Mouse (Mus musculus) embryo, embryonic 9.5 days (tissue): Measurements from ENCODE around the gene Dcakd.

Source experiments
- DNase-seq: peaks from one replicate; pipeline ENCODE4 v3.0.0-alpha.2; 2017; ENCODE audit errors: extremely low spot score

Dcakd gene

GRCm38 (mm10) chr11:103006286-103007000 lies 21.7 kb downstream of the Dcakd start:
- no peak for DNase-seq

GRCm38 (mm10) chr11:103005254-103005981 lies 22.7 kb downstream of the Dcakd start:
- no peak for DNase-seq

GRCm38 (mm10) chr11:103004852-103005251 lies 23.3 kb downstream of the Dcakd start:
- no peak for DNase-seq

- no peak for DNase-seq
Measured at GRCm38 (mm10) chr11:103003210-103003609, 24.9 kb downstream of the Dcakd start.

GRCm38 (mm10) chr11:103001063-103001462 lies 27.1 kb downstream of the Dcakd start:
- no peak for DNase-seq

- DNase-seq, result no peak
Measured at GRCm38 (mm10) chr11:103000111-103000510, 28.0 kb downstream of the Dcakd start.

- no peak for DNase-seq
Measured at GRCm38 (mm10) chr11:102999317-102999970, 28.7 kb downstream of the Dcakd start.

- DNase-seq, result no peak
Measured at GRCm38 (mm10) chr11:102998577-102999316, 29.4 kb downstream of the Dcakd start.

GRCm38 (mm10) chr11:102998254-102998576 lies 29.9 kb downstream of the Dcakd start:
- DNase-seq, result no peak

GRCm38 (mm10) chr11:102996991-102997770 lies 31.0 kb downstream of the Dcakd start:
- no peak for DNase-seq

- DNase-seq, result no peak
Measured at GRCm38 (mm10) chr11:102996385-102996784, 31.7 kb downstream of the Dcakd start.

GRCm38 (mm10) chr11:102994952-102995351 lies 33.2 kb downstream of the Dcakd start:
- no peak for DNase-seq

- DNase-seq, result no peak
Measured at GRCm38 (mm10) chr11:102993420-102994029, 34.6 kb downstream of the Dcakd start.

GRCm38 (mm10) chr11:102992940-102993339 lies 35.2 kb downstream of the Dcakd start:
- DNase-seq, result peak; percentile 81

- peak; percentile 37 for DNase-seq
Measured at GRCm38 (mm10) chr11:102991681-102992080, 36.5 kb downstream of the Dcakd start.

- peak; percentile 47 for DNase-seq
Measured at GRCm38 (mm10) chr11:102990152-102990663, 37.9 kb downstream of the Dcakd start.

- DNase-seq, result no peak
Measured at GRCm38 (mm10) chr11:102989641-102990151, 38.4 kb downstream of the Dcakd start.

GRCm38 (mm10) chr11:102985160-102985559 lies 43.0 kb downstream of the Dcakd start:
- no peak for DNase-seq

GRCm38 (mm10) chr11:102984615-102985014 lies 43.5 kb downstream of the Dcakd start:
- no peak for DNase-seq

GRCm38 (mm10) chr11:102984086-102984485 lies 44.0 kb downstream of the Dcakd start:
- DNase-seq, result no peak
